Mouse (Mus musculus) neural tube, embryonic 13.5 days (tissue): Measurements from ENCODE around the gene Mapk9. TPM values are rescaled to one million over a fixed set of nuclear protein-coding genes. Genes with fewer than 3 reads are reported as not detected.

ENCODE experiments used
- ATAC-seq: fragments of 200-750 bp; cut with Nextera tagmentation; 2 replicates; pipeline ENCODE4 v1.8.0; 2017; ENCODE audit warnings: low read depth, mild to moderate bottlenecking, moderate TSS enrichment, moderate library complexity
- H3K27ac ChIP-seq: fragments of 300-500 bp; sonication (generic); replicated peaks from 2 replicates; pipeline ENCODE4 v1.5.1; 2015; ENCODE audit warnings: moderate library complexity, mild to moderate bottlenecking, inconsistent platforms
- H3K27me3 ChIP-seq: fragments of 300-500 bp; sonication (generic); 2 replicates; pipeline ENCODE4 v1.6.1; 2015; ENCODE audit warnings: mild to moderate bottlenecking, inconsistent platforms
- H3K36me3 ChIP-seq: fragments of 300-500 bp; sonication (generic); 2 replicates; pipeline ENCODE4 v1.6.1; 2015; ENCODE audit warnings: mild to moderate bottlenecking, inconsistent platforms
- H3K4me1 ChIP-seq: fragments of 300-500 bp; sonication (generic); replicated peaks from 2 replicates; pipeline ENCODE4 v1.6.1; 2015; ENCODE audit warnings: inconsistent platforms
- H3K4me2 ChIP-seq: fragments of 300-500 bp; sonication (generic); 2 replicates; pipeline ENCODE4 v1.6.1; 2015; ENCODE audit warnings: inconsistent platforms, mild to moderate bottlenecking, moderate library complexity
- H3K4me3 ChIP-seq: fragments of 300-500 bp; sonication (generic); 2 replicates; pipeline ENCODE4 v1.5.1; 2015; ENCODE audit warnings: mild to moderate bottlenecking, inconsistent platforms
- H3K9ac ChIP-seq: fragments of 300-500 bp; sonication (generic); 2 replicates; pipeline ENCODE4 v1.6.1; 2015; ENCODE audit warnings: moderate library complexity, mild to moderate bottlenecking, inconsistent platforms
- H3K9me3 ChIP-seq: fragments of 300-500 bp; sonication (generic); 2 replicates; pipeline ENCODE4 v1.6.1; 2016; ENCODE audit warnings: inconsistent platforms
- WGBS: fragments of 180-500 bp; shearing (Covaris S2); methylation state at CpG from one replicate; pipeline ENCODE4 v1.1.7; 2015; 5-methylcytosine and 5-hydroxymethylcytosine counted together
- polyA plus RNA-seq: library from polyadenylated mRNA; unstranded; fragments of >200 nt; fragmentation: Nextera tagmentation; extraction: Ambion mirVana; gene quantifications from 2 replicates; pipeline ENCODE4 v1.2.1, GENCODE M21; 2015

The Mapk9 gene
- polyA plus RNA-seq, 1 experiment from 2014 or later: 56.0 TPM

GRCm38 (mm10) chr11:49821546-49821945 is 25.0 kb upstream of the Mapk9 start:
- Histone ChIP-seq H3K4me3 (no peak overlapping the region), H3K27me3 (no peaks in the 10 kb centered on the region), H3K27ac (no peak overlapping the region), H3K36me3 (peaks cover 17% of the 10 kb centered on the region), H3K4me2 (no peak overlapping the region), H3K4me1 (no peaks in the 10 kb centered on the region), H3K9ac (no peak overlapping the region), H3K9me3 (no peaks in the 10 kb centered on the region)
- no peak for ATAC-seq
- 92% methylated on average over 2 of the region's 2 CpGs for WGBS

- H3K9me3 ChIP-seq: no peaks in the 10 kb centered on the region
- H3K9ac ChIP-seq: no peak overlapping the region
- peaks cover 17% of the 10 kb centered on the region for H3K36me3 ChIP-seq
- no peaks in the 10 kb centered on the region for H3K27me3 ChIP-seq
- H3K4me3 ChIP-seq: no peak overlapping the region
- 93% methylated on average over 2 of the region's 2 CpGs for WGBS
- no peak for ATAC-seq
- no peak overlapping the region for H3K27ac ChIP-seq
- H3K4me1 ChIP-seq: no peaks in the 10 kb centered on the region
- no peak overlapping the region for H3K4me2 ChIP-seq
Measured at GRCm38 (mm10) chr11:49822337-49822736, 24.2 kb upstream of the Mapk9 start.

- Histone ChIP-seq H3K27me3 (no peaks in the 10 kb centered on the region), H3K4me1 (no peaks in the 10 kb centered on the region), H3K9ac (no peak overlapping the region), H3K4me3 (no peak overlapping the region), H3K27ac (no peak overlapping the region), H3K36me3 (peaks cover 21% of the 10 kb centered on the region), H3K9me3 (no peaks in the 10 kb centered on the region), H3K4me2 (no peak overlapping the region)
- ATAC-seq: no peak
- 45% methylated on average over 2 of the region's 2 CpGs for WGBS
Measured at GRCm38 (mm10) chr11:49824896-49825295, 21.7 kb upstream of the Mapk9 start.

GRCm38 (mm10) chr11:49827243-49827642 is 19.3 kb upstream of the Mapk9 start:
- H3K36me3 ChIP-seq: peaks cover 22% of the 10 kb centered on the region
- H3K9me3 ChIP-seq: no peaks in the 10 kb centered on the region
- no peak overlapping the region for H3K27ac ChIP-seq
- 36% methylated on average over 6 of the region's 6 CpGs for WGBS
- H3K9ac ChIP-seq: no peak overlapping the region
- no peaks in the 10 kb centered on the region for H3K27me3 ChIP-seq
- H3K4me3 ChIP-seq: no peak overlapping the region
- no peak for ATAC-seq
- no peak overlapping the region for H3K4me2 ChIP-seq
- no peaks in the 10 kb centered on the region for H3K4me1 ChIP-seq

- Histone ChIP-seq H3K4me2 (no peak overlapping the region), H3K27me3 (no peaks in the 10 kb centered on the region), H3K4me3 (no peak overlapping the region), H3K9ac (no peak overlapping the region), H3K9me3 (no peaks in the 10 kb centered on the region), H3K36me3 (peaks cover 19% of the 10 kb centered on the region), H3K27ac (no peak overlapping the region), H3K4me1 (no peaks in the 10 kb centered on the region)
- WGBS: 83% methylated on average over 7 of the region's 7 CpGs
- ATAC-seq: no peak
Measured at GRCm38 (mm10) chr11:49829176-49829745, 17.3 kb upstream of the Mapk9 start.

GRCm38 (mm10) chr11:49831980-49832379 is 14.6 kb upstream of the Mapk9 start:
- no peaks in the 10 kb centered on the region for H3K27me3 ChIP-seq
- no peaks in the 10 kb centered on the region for H3K4me1 ChIP-seq
- H3K27ac ChIP-seq: no peak overlapping the region
- H3K9me3 ChIP-seq: no peaks in the 10 kb centered on the region
- H3K4me2 ChIP-seq: no peak overlapping the region
- H3K36me3 ChIP-seq: peaks cover 27% of the 10 kb centered on the region
- WGBS: 85% methylated on average over 12 of the region's 12 CpGs
- no peak overlapping the region for H3K4me3 ChIP-seq
- no peak overlapping the region for H3K9ac ChIP-seq
- no peak for ATAC-seq

GRCm38 (mm10) chr11:49832962-49833361 is 13.6 kb upstream of the Mapk9 start:
- WGBS: 96% methylated on average over 5 of the region's 5 CpGs
- peaks cover 27% of the 10 kb centered on the region for H3K36me3 ChIP-seq
- no peak overlapping the region for H3K27ac ChIP-seq
- H3K9me3 ChIP-seq: no peaks in the 10 kb centered on the region
- H3K4me1 ChIP-seq: no peaks in the 10 kb centered on the region
- H3K9ac ChIP-seq: no peak overlapping the region
- no peaks in the 10 kb centered on the region for H3K27me3 ChIP-seq
- no peak overlapping the region for H3K4me3 ChIP-seq
- H3K4me2 ChIP-seq: no peak overlapping the region
- ATAC-seq: no peak

- ATAC-seq: no peak
- WGBS: 93% methylated on average over 6 of the region's 6 CpGs
- no peaks in the 10 kb centered on the region for H3K9me3 ChIP-seq
Measured at GRCm38 (mm10) chr11:49834248-49834647, 12.3 kb upstream of the Mapk9 start.

GRCm38 (mm10) chr11:49835257-49835956 is 11.1 kb upstream of the Mapk9 start:
- Histone ChIP-seq H3K36me3 (peaks cover 22% of the 10 kb centered on the region), H3K4me2 (no peak overlapping the region), H3K9ac (no peak overlapping the region), H3K4me1 (no peaks in the 10 kb centered on the region), H3K27ac (no peak overlapping the region), H3K4me3 (no peak overlapping the region), H3K27me3 (no peaks in the 10 kb centered on the region), H3K9me3 (no peaks in the 10 kb centered on the region)
- 92% methylated on average over 11 of the region's 11 CpGs for WGBS
- no peak for ATAC-seq

More at GRCm38 (mm10) chr11:49834248-49834647, 12.3 kb upstream of the Mapk9 start:
- no peak overlapping the region for H3K9ac ChIP-seq
- H3K4me2 ChIP-seq: no peak overlapping the region
- H3K27ac ChIP-seq: no peak overlapping the region
- H3K27me3 ChIP-seq: no peaks in the 10 kb centered on the region
- no peaks in the 10 kb centered on the region for H3K4me1 ChIP-seq
- no peak overlapping the region for H3K4me3 ChIP-seq
- peaks cover 27% of the 10 kb centered on the region for H3K36me3 ChIP-seq

GRCm38 (mm10) chr11:49837717-49838407 is 8.7 kb upstream of the Mapk9 start:
- Histone ChIP-seq H3K4me2 (no peak overlapping the region), H3K9me3 (no peaks in the 10 kb centered on the region), H3K9ac (no peak overlapping the region), H3K27me3 (no peaks in the 10 kb centered on the region), H3K36me3 (peaks cover 22% of the 10 kb centered on the region), H3K4me1 (no peaks in the 10 kb centered on the region), H3K4me3 (no peak overlapping the region), H3K27ac (no peak overlapping the region)
- WGBS: 56% methylated on average over 13 of the region's 13 CpGs
- ATAC-seq: no peak

- no peak overlapping the region for H3K9ac ChIP-seq
- WGBS: 83% methylated on average over 1 of the region's 1 CpGs
- H3K4me3 ChIP-seq: no peak overlapping the region
- H3K4me2 ChIP-seq: no peak overlapping the region
- no peak for ATAC-seq
- no peaks in the 10 kb centered on the region for H3K36me3 ChIP-seq
- no peak overlapping the region for H3K27ac ChIP-seq
- H3K4me1 ChIP-seq: peaks cover 6% of the 10 kb centered on the region; the same call in 1 of the 2 replicates
- H3K27me3 ChIP-seq: no peaks in the 10 kb centered on the region
- H3K9me3 ChIP-seq: no peaks in the 10 kb centered on the region
Measured at GRCm38 (mm10) chr11:49840666-49841065, 5.9 kb upstream of the Mapk9 start.

GRCm38 (mm10) chr11:49841886-49842285 is 4.7 kb upstream of the Mapk9 start:
- Histone ChIP-seq H3K27me3 (no peaks in the 10 kb centered on the region), H3K4me1 (peaks cover 13% of the 10 kb centered on the region; the same call in 1 of the 2 replicates), H3K27ac (no peak overlapping the region), H3K4me2 (no peak overlapping the region), H3K36me3 (no peaks in the 10 kb centered on the region), H3K9ac (no peak overlapping the region), H3K9me3 (no peaks in the 10 kb centered on the region), H3K4me3 (no peak overlapping the region)
- WGBS: 87% methylated on average over 1 of the region's 1 CpGs
- no peak for ATAC-seq
